Mouse (Mus musculus) skeletal muscle tissue, adult 2 months (tissue): Measurements from ENCODE around the gene Aldh4a1.

Experiments
- DNase-seq: peaks from one replicate; pipeline ENCODE4 v3.0.0-alpha.2; 2012; ENCODE audit warnings: low read depth, low spot score

The Aldh4a1 gene

GRCm38 (mm10) chr4:139669847-139670246 is 47.2 kb downstream of the Aldh4a1 start:
- DNase-seq, result peak; percentile 39

- DNase-seq, result no peak
Measured at GRCm38 (mm10) chr4:139675696-139676095, 53.0 kb downstream of the Aldh4a1 start.

GRCm38 (mm10) chr4:139683728-139684638 is 61.3 kb downstream of the Aldh4a1 start:
- DNase-seq, result no peak

- peak; percentile 36 for DNase-seq
Measured at GRCm38 (mm10) chr4:139684639-139685017, 62.0 kb downstream of the Aldh4a1 start.

GRCm38 (mm10) chr4:139688058-139688457 is 65.4 kb downstream of the Aldh4a1 start:
- no peak for DNase-seq

- peak; percentile 18 for DNase-seq
Measured at GRCm38 (mm10) chr4:139689627-139690269, 67.1 kb downstream of the Aldh4a1 start.

GRCm38 (mm10) chr4:139693315-139693714 is 70.6 kb downstream of the Aldh4a1 start:
- no peak for DNase-seq

GRCm38 (mm10) chr4:139697755-139698154 is 75.1 kb downstream of the Aldh4a1 start:
- peak; percentile 13 for DNase-seq

- DNase-seq, result peak; percentile 22
Measured at GRCm38 (mm10) chr4:139698602-139699001, 75.9 kb downstream of the Aldh4a1 start.
